Mouse (Mus musculus): ENCODE measurements around the gene Ttll1.

Ttll1 gene

DNA sequence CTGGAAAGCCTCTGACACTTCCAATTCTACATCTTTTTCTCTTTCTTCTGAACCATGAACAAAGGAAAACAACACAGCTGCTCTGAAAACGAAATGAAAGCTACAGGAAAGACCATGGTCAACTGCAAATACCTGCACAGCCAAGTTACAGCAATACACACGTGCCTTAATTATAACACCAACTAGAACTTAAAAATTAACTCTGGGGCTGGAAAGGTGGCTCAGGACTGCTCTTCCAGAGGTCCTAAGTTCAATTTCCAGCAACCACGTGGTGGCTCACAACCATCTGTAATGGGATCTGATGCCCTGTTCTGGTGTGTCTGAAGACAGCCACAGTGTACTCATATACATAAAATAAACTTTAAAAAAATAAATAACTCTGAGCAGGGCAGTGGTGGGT lies 55.7 kb downstream of the Ttll1 start:
- DNase-seq (ENCODE audit: low spot score) = no peak

GRCm38 (mm10) chr15:83454419-83454818 lies 56.3 kb downstream of the Ttll1 start:
- DNase-seq (ENCODE audit: low spot score) = no peak

GRCm38 (mm10) chr15:83453879-83454278 lies 56.8 kb downstream of the Ttll1 start:
- no peak for DNase-seq (ENCODE audit: low spot score)

GRCm38 (mm10) chr15:83452219-83452760 lies 58.4 kb downstream of the Ttll1 start:
- no peak for DNase-seq (ENCODE audit: low spot score)

- DNase-seq (ENCODE audit: low spot score) = no peak
These were observed 59.0 kb downstream of the Ttll1 start for GRCm38 (mm10) chr15:83451621-83452210.

DNA sequence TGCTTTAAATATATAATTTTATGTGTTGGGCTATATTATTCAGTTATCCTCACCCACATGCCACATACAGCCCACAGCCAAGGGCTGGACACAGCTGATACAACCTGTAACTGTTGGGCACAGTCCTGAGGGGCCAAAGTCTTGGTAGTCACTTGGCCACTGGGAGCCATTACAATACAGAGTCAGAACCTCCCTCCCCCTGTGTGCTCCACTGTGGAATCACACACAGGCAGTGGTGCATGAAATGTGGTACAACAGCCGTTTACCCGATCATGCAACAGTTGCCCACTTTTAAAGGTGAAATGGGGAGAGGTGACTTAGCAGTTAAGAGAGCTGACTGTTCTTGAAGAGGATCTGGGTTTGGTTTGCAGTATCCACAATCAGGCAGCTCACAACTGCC lies 60.7 kb downstream of the Ttll1 start:
- DNase-seq (ENCODE audit: low spot score) = no peak

DNA sequence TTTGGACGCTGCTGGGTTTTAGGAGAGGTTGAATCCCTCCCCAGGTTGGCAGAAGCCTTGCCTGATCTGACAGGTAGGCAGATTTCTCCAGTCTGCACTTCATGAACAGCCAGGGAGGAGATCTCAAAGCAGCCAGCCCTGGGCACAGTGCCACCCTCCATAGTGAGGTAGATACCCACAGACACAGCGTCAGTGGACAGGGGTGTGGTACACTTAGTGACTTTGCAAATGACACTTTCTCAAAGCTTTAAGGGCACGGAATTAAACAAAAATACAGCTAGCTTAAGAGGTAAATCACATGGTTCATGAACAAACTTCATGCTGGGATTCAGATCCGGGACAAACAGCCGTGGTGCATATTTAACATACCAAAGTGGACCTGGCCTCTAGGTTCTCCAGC lies 62.0 kb downstream of the Ttll1 start:
- DNase-seq (ENCODE audit: low spot score) = no peak

DNA sequence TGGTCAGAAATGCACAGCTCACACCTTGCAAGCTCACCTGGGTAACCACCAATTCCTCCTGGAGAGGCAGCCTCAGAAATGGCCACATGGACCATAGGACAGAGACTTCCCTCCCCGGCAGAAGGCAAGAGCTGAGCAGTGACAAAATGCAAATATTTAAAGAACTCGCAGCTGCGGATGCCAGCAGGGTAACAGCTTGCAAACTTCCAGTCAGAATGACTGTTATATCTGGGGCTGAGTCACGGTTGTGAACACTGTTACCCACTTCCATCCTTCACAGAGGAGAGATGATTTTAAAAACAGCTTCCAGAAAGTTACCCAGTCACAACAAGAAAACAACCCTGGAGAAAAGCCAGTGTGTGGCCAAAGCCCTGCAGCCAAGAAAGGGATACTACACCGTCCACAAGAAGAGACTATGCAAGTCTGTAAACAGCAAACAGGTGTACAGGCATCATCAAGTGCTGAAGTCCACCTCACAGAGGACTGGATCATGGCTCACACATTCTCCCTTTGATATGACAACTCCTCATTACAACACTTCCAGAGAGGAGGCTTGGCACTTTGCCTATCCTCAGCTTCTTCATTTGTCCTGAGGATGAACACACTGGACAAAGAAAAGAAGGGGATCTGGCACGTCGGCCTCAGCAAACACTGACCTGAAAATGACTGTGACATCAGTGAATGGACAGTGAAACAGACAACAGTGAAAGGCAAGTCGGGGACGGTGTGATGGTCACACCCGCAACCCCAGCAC lies 62.7 kb downstream of the Ttll1 start:
- no peak for DNase-seq (ENCODE audit: low spot score)

GRCm38 (mm10) chr15:83445908-83446307 lies 64.8 kb downstream of the Ttll1 start:
- DNase-seq (ENCODE audit: low spot score) = no peak

- DNase-seq (ENCODE audit: low spot score) = no peak
These were observed 65.3 kb downstream of the Ttll1 start for GRCm38 (mm10) chr15:83445383-83445782.

DNA sequence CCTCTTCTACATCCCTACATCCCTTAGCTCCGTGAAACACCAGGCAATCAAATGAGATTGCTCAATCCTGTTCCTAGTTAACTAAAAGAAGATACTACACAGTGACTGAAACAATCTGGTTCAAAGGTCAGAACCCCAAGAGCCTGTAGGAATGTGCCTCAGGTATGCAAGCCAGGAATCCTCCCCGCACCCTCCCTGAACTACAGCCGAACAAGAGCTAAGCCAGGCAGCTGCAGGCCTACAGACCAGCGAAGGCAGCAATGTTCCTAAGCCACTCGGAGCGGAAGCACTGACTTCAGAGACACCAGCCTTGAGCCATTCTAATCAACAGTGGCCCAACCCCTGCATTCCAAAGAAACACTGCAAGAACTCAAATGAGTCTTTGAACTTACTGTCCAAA lies 66.3 kb downstream of the Ttll1 start:
- peak; percentile 14 for DNase-seq (ENCODE audit: low spot score)

DNA sequence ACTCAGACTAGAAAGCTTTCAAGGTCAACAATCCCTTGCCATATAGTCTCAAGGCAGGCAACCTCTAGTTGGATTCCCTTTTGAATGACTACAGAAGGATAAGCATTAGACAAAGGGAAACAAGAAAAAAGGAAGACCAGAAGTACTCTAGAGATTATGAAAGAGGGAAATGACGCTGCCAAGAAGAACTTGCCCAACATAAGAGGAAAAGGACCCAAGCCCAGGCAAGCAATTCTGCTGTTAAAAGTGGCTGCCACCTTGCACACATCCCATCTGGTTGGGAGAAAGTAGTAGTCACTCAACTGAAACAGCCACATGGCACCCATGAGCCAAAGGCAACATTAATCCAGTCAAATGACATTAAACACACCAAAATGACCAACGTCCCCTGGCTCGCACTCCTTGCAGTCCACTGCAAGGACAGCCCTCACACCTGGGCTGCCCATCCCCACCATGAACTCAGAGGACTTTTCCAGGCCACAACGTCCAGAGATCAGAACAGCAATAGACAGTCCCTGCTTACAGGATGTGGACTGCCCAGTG lies 68.1 kb downstream of the Ttll1 start:
- no peak for DNase-seq (ENCODE audit: low spot score)

GRCm38 (mm10) chr15:83440726-83441125 lies 70.0 kb downstream of the Ttll1 start:
- no peak for DNase-seq (ENCODE audit: low spot score)

DNA sequence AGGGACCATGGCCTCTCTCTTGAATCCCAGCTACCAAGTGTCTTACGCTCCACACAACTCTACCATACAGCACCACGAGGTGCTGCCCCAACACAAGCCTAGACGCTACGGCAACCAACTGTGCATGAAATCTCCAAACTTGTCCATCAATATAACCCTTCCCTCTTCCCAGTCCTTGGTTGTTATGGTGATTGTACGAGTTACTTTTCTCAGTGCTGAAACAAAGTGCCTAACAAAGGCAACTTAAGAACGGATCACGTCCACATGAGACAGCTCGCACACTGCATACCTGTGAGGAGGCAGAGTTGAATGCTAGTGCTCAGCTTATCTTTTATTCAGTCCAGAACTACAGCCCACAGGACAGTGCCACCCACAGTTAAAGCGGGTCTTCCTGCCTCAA lies 74.2 kb downstream of the Ttll1 start:
- no peak for DNase-seq (ENCODE audit: low spot score)

DNA sequence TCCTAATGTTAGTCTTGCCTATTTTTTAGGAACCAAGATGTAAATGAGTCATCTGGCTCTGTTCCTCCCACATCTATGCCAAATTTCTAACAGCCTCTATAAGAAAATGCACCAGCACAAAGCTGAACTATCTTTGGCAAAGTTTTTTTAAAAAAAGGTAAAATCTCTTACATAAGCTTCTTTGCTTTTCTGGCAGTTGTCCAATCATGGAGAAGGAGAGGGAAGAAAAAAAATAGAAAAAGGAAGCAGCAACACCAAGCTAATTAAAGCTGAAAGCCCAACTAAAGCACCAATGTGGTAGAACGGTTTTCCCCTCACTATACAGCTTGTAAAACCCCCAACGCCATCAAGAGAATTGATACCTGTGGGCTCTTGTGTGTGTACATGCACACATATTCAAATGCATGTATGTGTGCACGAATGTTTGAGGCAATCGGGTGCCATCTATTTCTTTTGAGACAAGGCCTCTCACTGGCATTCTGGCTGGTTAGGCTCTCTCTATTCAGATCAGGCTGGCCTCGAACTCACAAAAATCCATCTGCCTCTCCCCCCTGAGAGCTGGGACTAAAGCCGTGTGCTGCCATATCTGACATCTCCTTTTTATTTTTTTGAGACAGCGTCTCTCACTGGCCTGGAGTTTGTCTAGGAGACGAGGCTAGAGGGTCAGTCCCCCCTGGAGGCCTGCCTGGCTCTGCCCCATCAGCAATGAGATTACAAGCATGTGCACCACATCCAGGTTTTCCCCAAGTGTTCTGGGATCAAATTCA lies 75.2 kb downstream of the Ttll1 start:
- no peak for DNase-seq (ENCODE audit: low spot score)

DNA sequence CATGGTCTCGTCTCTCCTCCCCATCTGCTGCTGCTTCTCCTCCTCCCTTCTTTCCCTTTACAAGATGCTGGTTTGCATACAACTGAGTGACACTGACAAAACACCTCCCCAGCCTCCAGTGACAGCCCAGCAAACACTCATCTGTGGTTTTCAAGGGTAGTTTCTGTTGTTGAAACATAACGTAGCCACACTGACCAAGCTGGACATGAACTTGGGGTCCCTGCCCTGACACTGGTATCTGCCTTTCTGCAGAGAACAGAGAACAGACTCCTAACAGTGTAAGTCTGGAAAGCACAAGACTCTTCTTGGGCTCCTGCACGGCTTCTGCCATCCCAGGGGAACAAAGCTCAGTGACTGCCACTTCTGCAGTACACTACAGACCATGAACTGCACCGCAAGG lies 76.0 kb downstream of the Ttll1 start:
- no peak for DNase-seq (ENCODE audit: low spot score)
